Mouse (Mus musculus) E14TG2a.4 (cell line): ENCODE measurements around the gene Zfhx3.

Experiments used
- CTCF ChIP-seq: conservative IDR thresholded peaks from 2 replicates; pipeline ENCODE4 v1.5.1; 2014; ENCODE audit warnings: low read length
- NANOG ChIP-seq: IDR thresholded peaks from 2 replicates; pipeline ENCODE4 v1.6.1; 2014; ENCODE audit warnings: borderline replicate concordance, low read length, mixed read lengths
- POU5F1 ChIP-seq: IDR thresholded peaks from 2 replicates; pipeline ENCODE4 v1.6.1; 2014; ENCODE audit warnings: low read length, borderline replicate concordance

DNA sequence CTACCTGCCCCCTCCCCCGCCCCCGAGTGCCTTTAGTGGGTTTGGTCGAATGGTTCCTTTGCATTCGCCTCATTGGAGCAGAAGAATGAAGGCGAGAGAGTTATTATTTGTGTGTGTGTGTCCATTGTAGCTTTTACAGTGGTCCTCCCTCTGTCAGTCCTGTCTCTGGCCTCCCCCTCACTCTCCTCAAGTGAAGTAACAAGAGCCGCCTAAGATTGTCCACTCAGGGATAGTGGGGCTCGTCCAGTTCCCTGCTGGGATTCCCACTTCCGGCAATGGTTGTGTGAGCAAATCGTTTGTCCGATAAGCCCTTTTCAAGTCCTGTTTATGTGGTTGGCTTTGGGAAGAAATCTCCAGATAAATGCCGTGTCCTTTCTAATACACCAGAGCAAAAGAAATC is 790.1 kb downstream of the Zfhx3 start:
- TF ChIP-seq CTCF = no peak
- no peak for TF ChIP-seq NANOG
- TF ChIP-seq POU5F1 = no peak
